Mouse (Mus musculus): ENCODE data around the gene Ablim2.

- TF ChIP-seq CTCF (IDR thresholded peaks at IDR 0.05; ENCODE audit: low read depth) = no peak
- no peak for TF ChIP-seq EP300 (IDR thresholded peaks at IDR 0.05; ENCODE audit: low read depth)
These were observed 16.4 kb upstream of the Ablim2 start for GRCm38 (mm10) chr5:35741225-35741820.
